Comparison of ENCODE assay signal across 17 mouse cellular contexts in genomic region chr2:83690372-83690771, GRCm38 (mm10). TPM values are rescaled to one million over a fixed set of nuclear protein-coding genes. Genes with fewer than 3 reads are reported as not detected.
DNase-seq lines count a peak whose midpoint lies in the region; ATAC-seq and TF ChIP-seq lines count a peak whose summit lies in the region.
"Had no signal": no experiment of that assay in that cellular context is flagged by ENCODE, and none has a peak within 500 bp of the region (broad histone marks: within the 10 kb centered on the region; RNA-seq: fewer than 3 reads in every experiment).

No protein-coding gene starts in this region.

- no peak for TF ChIP-seq EP300 in stomach, postnatal 0 days (optimal IDR thresholded peaks at IDR 0.05)

- no peak for ATAC-seq in heart, embryonic 12.5 days (ENCODE audit: insufficient number of reproducible peaks, low FRiP score)
- 0 out of 2 replicates have a peak, but pooled peaks have one; percentile 13 for ATAC-seq in stomach, embryonic 16.5 days (ENCODE audit: insufficient read depth, low FRiP score)
- no peak for ATAC-seq in stomach, postnatal 0 days (ENCODE audit: low FRiP score, low TSS enrichment)
- peak; percentile 67 for ATAC-seq in embryonic facial prominence, embryonic 15.5 days (ENCODE audit: insufficient number of reproducible peaks, low FRiP score, low TSS enrichment, low read depth)
- ATAC-seq: forebrain, embryonic 13.5 days had no signal

- H3K4me2 ChIP-seq in heart, embryonic 12.5 days = no peak overlapping the region
- no peak overlapping the region for H3K4me2 ChIP-seq in stomach, embryonic 16.5 days (ENCODE audit: low read depth, low read length)
- no peak overlapping the region for H3K4me2 ChIP-seq in stomach, postnatal 0 days (replicated peaks; ENCODE audit: low read depth)
- H3K4me2 ChIP-seq in embryonic facial prominence, embryonic 15.5 days (replicated peaks) = no peak overlapping the region
- H3K4me2 ChIP-seq: forebrain, embryonic 13.5 days; heart, embryonic 11.5 days; hindbrain, embryonic 14.5 days had no signal

- H3K9me3 ChIP-seq in heart, embryonic 12.5 days (replicated peaks) = peaks cover 12% of the 10 kb centered on the region
- 0 out of 2 replicates have a peak, but pooled peaks cover 3% of the 10 kb centered on the region for H3K9me3 ChIP-seq in stomach, embryonic 16.5 days (replicated peaks; ENCODE audit: control insufficient read depth, low read length)
- H3K9me3 ChIP-seq in stomach, postnatal 0 days (ENCODE audit: control insufficient read depth, low read length) = no peaks in the 10 kb centered on the region
- H3K9me3 ChIP-seq in embryonic facial prominence, embryonic 15.5 days (replicated peaks) = no peaks in the 10 kb centered on the region
- no peaks in the 10 kb centered on the region for H3K9me3 ChIP-seq in limb, embryonic 10.5 days (replicated peaks)
- H3K9me3 ChIP-seq: forebrain, embryonic 13.5 days had no signal

- H3K27me3 ChIP-seq in heart, embryonic 12.5 days (replicated peaks) = no peaks in the 10 kb centered on the region
- no peaks in the 10 kb centered on the region for H3K27me3 ChIP-seq in stomach, embryonic 16.5 days (ENCODE audit: control insufficient read depth, insufficient read depth, low read length)
- H3K27me3 ChIP-seq in stomach, postnatal 0 days (ENCODE audit: control insufficient read depth, insufficient read depth, low read length) = no peaks in the 10 kb centered on the region
- H3K27me3 ChIP-seq in embryonic facial prominence, embryonic 15.5 days = no peaks in the 10 kb centered on the region
- no peaks in the 10 kb centered on the region for H3K27me3 ChIP-seq in limb, embryonic 10.5 days (ENCODE audit: low read depth, poor library complexity, severe bottlenecking)
- H3K27me3 ChIP-seq: forebrain, embryonic 13.5 days had no signal

- H3K27ac ChIP-seq in heart, embryonic 12.5 days (ENCODE audit: poor library complexity, severe bottlenecking) = no peak overlapping the region
- no peak overlapping the region for H3K27ac ChIP-seq in stomach, embryonic 16.5 days (ENCODE audit: low read length)
- H3K27ac ChIP-seq in stomach, postnatal 0 days (replicated peaks) = no peak overlapping the region
- H3K27ac ChIP-seq in embryonic facial prominence, embryonic 15.5 days (replicated peaks) = no peak overlapping the region
- no peak overlapping the region for H3K27ac ChIP-seq in limb, embryonic 10.5 days
- H3K27ac ChIP-seq: forebrain, embryonic 13.5 days; hindbrain, embryonic 10.5 days; hindbrain, embryonic 14.5 days had no signal

- H3K4me3 ChIP-seq in heart, embryonic 12.5 days = no peak overlapping the region
- no peak overlapping the region for H3K4me3 ChIP-seq in stomach, embryonic 16.5 days (replicated peaks; ENCODE audit: low read length)
- H3K4me3 ChIP-seq in stomach, postnatal 0 days (ENCODE audit: low read depth, low read length) = no peak overlapping the region
- H3K4me3 ChIP-seq in embryonic facial prominence, embryonic 15.5 days (replicated peaks) = no peak overlapping the region
- no peak overlapping the region for H3K4me3 ChIP-seq in limb, embryonic 10.5 days
- H3K4me3 ChIP-seq: forebrain, embryonic 13.5 days; hindbrain, embryonic 10.5 days had no signal

- H3K36me3 ChIP-seq in heart, embryonic 12.5 days = no peaks in the 10 kb centered on the region
- H3K36me3 ChIP-seq in stomach, embryonic 16.5 days (ENCODE audit: control insufficient read depth, insufficient read depth, low read length) = no peaks in the 10 kb centered on the region
- H3K36me3 ChIP-seq in stomach, postnatal 0 days (ENCODE audit: control insufficient read depth, insufficient read depth, low read length) = no peaks in the 10 kb centered on the region
- no peaks in the 10 kb centered on the region for H3K36me3 ChIP-seq in embryonic facial prominence, embryonic 15.5 days
- H3K36me3 ChIP-seq in limb, embryonic 10.5 days = no peaks in the 10 kb centered on the region
- H3K36me3 ChIP-seq: hindbrain, embryonic 10.5 days had no signal

- TF ChIP-seq CTCF in stomach, postnatal 0 days (IDR thresholded peaks at IDR 0.05; ENCODE audit: low read depth) = no peak

- 69% methylated on average over 2 of the region's 2 CpGs for WGBS in heart, embryonic 12.5 days
- 47% methylated on average over 2 of the region's 2 CpGs for WGBS in stomach, embryonic 16.5 days
- WGBS in stomach, postnatal 0 days = 54% methylated on average over 2 of the region's 2 CpGs
- 62% methylated on average over 2 of the region's 2 CpGs for WGBS in embryonic facial prominence, embryonic 15.5 days
- 92% methylated on average over 2 of the region's 2 CpGs for WGBS in limb, embryonic 10.5 days

- peaks cover 7% of the 10 kb centered on the region; the same call in 1 of the 2 replicates for H3K4me1 ChIP-seq in heart, embryonic 12.5 days (replicated peaks)
- H3K4me1 ChIP-seq in stomach, embryonic 16.5 days (ENCODE audit: control insufficient read depth, insufficient read depth, low read length) = no peaks in the 10 kb centered on the region
- no peaks in the 10 kb centered on the region for H3K4me1 ChIP-seq in stomach, postnatal 0 days (replicated peaks; ENCODE audit: control insufficient read depth, insufficient read depth)
- H3K4me1 ChIP-seq in embryonic facial prominence, embryonic 15.5 days = no peaks in the 10 kb centered on the region
- H3K4me1 ChIP-seq in limb, embryonic 10.5 days = peaks cover 10% of the 10 kb centered on the region; the same call in 1 of the 2 replicates

- peak; percentile 71 for DNase-seq in heart, adult 11 months
- DNase-seq in stomach, postnatal 0 days (ENCODE audit: low spot score) = no peak
- DNase-seq in limb, embryonic 10.5 days (ENCODE audit: low spot score) = no peak
- no peak for DNase-seq in urinary bladder, postnatal 25 days (ENCODE audit: low spot score)
- DNase-seq: adrenal gland, adult 2 months; adrenal gland, postnatal 25 days; cerebellum, adult 2 months; cerebellum, postnatal 10 days; gastrocnemius, postnatal 36 days; heart, adult 18-20 months had no signal

- H3K9ac ChIP-seq in heart, embryonic 12.5 days = no peak overlapping the region
- no peak overlapping the region for H3K9ac ChIP-seq in stomach, embryonic 16.5 days (ENCODE audit: low read length)
- no peak overlapping the region for H3K9ac ChIP-seq in stomach, postnatal 0 days (ENCODE audit: low read length)
- H3K9ac ChIP-seq in embryonic facial prominence, embryonic 15.5 days = no peak overlapping the region
- H3K9ac ChIP-seq: forebrain, embryonic 13.5 days; hindbrain, embryonic 14.5 days had no signal

RNA-seq across cellular contexts. Expression of gene Itgav, which starts 33.8 kb away (rescaled TPM):
- 95.0 and 108 TPM in 2 replicates for polyA plus RNA-seq in heart, embryonic 12.5 days (2016; fragmentation: Nextera tagmentation; extraction: Ambion mirVana)
- 76.8 and 77.2 TPM in 2 replicates for polyA plus RNA-seq in stomach, embryonic 16.5 days (2015; fragmentation: Nextera tagmentation; extraction: Ambion mirVana)
- 69.8 and 74.3 TPM in 2 replicates for polyA plus RNA-seq in stomach, postnatal 0 days (2015; fragmentation: Nextera tagmentation; extraction: Ambion mirVana)
- polyA plus RNA-seq in embryonic facial prominence, embryonic 15.5 days (2015; fragmentation: Nextera tagmentation; extraction: Ambion mirVana) = 68.8 and 74.6 TPM in 2 replicates
- 53.0 and 56.0 TPM in 2 replicates for polyA plus RNA-seq in limb, embryonic 10.5 days (2016; fragmentation: Nextera tagmentation; extraction: Ambion mirVana)

RNA-seq across cellular contexts. Expression of gene Zc3h15, which starts 46.1 kb away (rescaled TPM):
- polyA plus RNA-seq in heart, embryonic 12.5 days (2016; fragmentation: Nextera tagmentation; extraction: Ambion mirVana) = 120 and 124 TPM in 2 replicates
- polyA plus RNA-seq in stomach, embryonic 16.5 days (2015; fragmentation: Nextera tagmentation; extraction: Ambion mirVana) = 111 and 120 TPM in 2 replicates
- 84.6 and 106 TPM in 2 replicates for polyA plus RNA-seq in stomach, postnatal 0 days (2015; fragmentation: Nextera tagmentation; extraction: Ambion mirVana)
- 118 and 130 TPM in 2 replicates for polyA plus RNA-seq in embryonic facial prominence, embryonic 15.5 days (2015; fragmentation: Nextera tagmentation; extraction: Ambion mirVana)
- 115 and 134 TPM in 2 replicates for polyA plus RNA-seq in limb, embryonic 10.5 days (2016; fragmentation: Nextera tagmentation; extraction: Ambion mirVana)

Comparison
In these comparisons a context has a peak if more than half of its experiments do, and no peak if none do; other contexts are left out.
1. ATAC-seq: peak in stomach, embryonic 16.5 days (single experiment) and embryonic facial prominence, embryonic 15.5 days (single experiment); none in heart, embryonic 12.5 days (single experiment) and stomach, postnatal 0 days (single experiment).